Mouse (Mus musculus): Measurements from ENCODE around the gene Mesp1. TPM values are rescaled to one million over a fixed set of nuclear protein-coding genes. Genes with fewer than 3 reads are reported as not detected.

The Mesp1 gene
- polyA plus RNA-seq (2012; ENCODE audit: insufficient read depth, low replicate concordance), result not detected in 2 replicates

GRCm38 (mm10) chr7:79793688-79794087 is at the start of gene Mesp1:
Gene Mesp1, minus strand, starts transcription at chr7:79793788.
- 0 out of 2 replicates have a peak, but pooled peaks cover 4% of the 10 kb centered on the region for H3K9me3 ChIP-seq
- H3K4me1 ChIP-seq, result peaks cover 39% of the 10 kb centered on the region
- TF ChIP-seq GATA1 (IDR thresholded peaks at IDR 0.05; ENCODE audit: borderline replicate concordance, low read length), result no peak
- H3K36me3 ChIP-seq (replicated peaks; ENCODE audit: low read length), result no peaks in the 10 kb centered on the region
- peak within 1 kb of the TSS; percentile 90 for H3K4me3 ChIP-seq (replicated peaks)
- H3K27me3 ChIP-seq (replicated peaks), result peaks cover 92% of the 10 kb centered on the region

GRCm38 (mm10) chr7:79842163-79842562 is 48.6 kb upstream of the Mesp1 start:
- no peak overlapping the region for H3K4me3 ChIP-seq (replicated peaks)
- peaks cover 15% of the 10 kb centered on the region for H3K4me1 ChIP-seq
- peaks cover 83% of the 10 kb centered on the region for H3K27me3 ChIP-seq (replicated peaks)
- TF ChIP-seq GATA1 (IDR thresholded peaks at IDR 0.05; ENCODE audit: borderline replicate concordance, low read length) (no peak), FLI1 (IDR thresholded peaks at IDR 0.05; ENCODE audit: low read length) (no peak)
- no peaks in the 10 kb centered on the region for H3K9me3 ChIP-seq
- H3K36me3 ChIP-seq (replicated peaks; ENCODE audit: low read length), result no peaks in the 10 kb centered on the region

GRCm38 (mm10) chr7:79837247-79837646 is 43.7 kb upstream of the Mesp1 start:
- Histone ChIP-seq H3K9me3 (no peaks in the 10 kb centered on the region), H3K36me3 (replicated peaks; ENCODE audit: low read length) (no peaks in the 10 kb centered on the region), H3K4me1 (no peaks in the 10 kb centered on the region), H3K27me3 (replicated peaks) (peaks cover 72% of the 10 kb centered on the region), H3K4me3 (replicated peaks) (no peak overlapping the region)
- TF ChIP-seq GATA1 (IDR thresholded peaks at IDR 0.05; ENCODE audit: borderline replicate concordance, low read length), result no peak
- TF ChIP-seq FLI1 (IDR thresholded peaks at IDR 0.05; ENCODE audit: low read length), result no peak

- H3K9me3 ChIP-seq, result no peaks in the 10 kb centered on the region
- peaks cover 59% of the 10 kb centered on the region for H3K27me3 ChIP-seq (replicated peaks)
- no peak overlapping the region for H3K4me3 ChIP-seq (replicated peaks)
- no peaks in the 10 kb centered on the region for H3K36me3 ChIP-seq (replicated peaks; ENCODE audit: low read length)
- H3K4me1 ChIP-seq, result no peaks in the 10 kb centered on the region
- TF ChIP-seq FLI1 (IDR thresholded peaks at IDR 0.05; ENCODE audit: low read length) (no peak), GATA1 (IDR thresholded peaks at IDR 0.05; ENCODE audit: borderline replicate concordance, low read length) (no peak)
Measured at GRCm38 (mm10) chr7:79835196-79835595, 41.6 kb upstream of the Mesp1 start.

- Histone ChIP-seq H3K4me3 (replicated peaks) (no peak overlapping the region), H3K36me3 (replicated peaks; ENCODE audit: low read length) (no peaks in the 10 kb centered on the region)
- TF ChIP-seq GATA1 (IDR thresholded peaks at IDR 0.05; ENCODE audit: borderline replicate concordance, low read length), result no peak
- TF ChIP-seq FLI1 (IDR thresholded peaks at IDR 0.05; ENCODE audit: low read length), result no peak
Measured at GRCm38 (mm10) chr7:79832980-79833379, 39.4 kb upstream of the Mesp1 start.

GRCm38 (mm10) chr7:79831585-79831984 is 38.0 kb upstream of the Mesp1 start:
- Histone ChIP-seq H3K36me3 (replicated peaks; ENCODE audit: low read length) (no peaks in the 10 kb centered on the region), H3K9me3 (no peaks in the 10 kb centered on the region), H3K4me3 (replicated peaks) (no peak overlapping the region), H3K4me1 (no peaks in the 10 kb centered on the region), H3K27me3 (replicated peaks) (peaks cover 46% of the 10 kb centered on the region)
- TF ChIP-seq FLI1 (IDR thresholded peaks at IDR 0.05; ENCODE audit: low read length), result no peak
- no peak for TF ChIP-seq GATA1 (IDR thresholded peaks at IDR 0.05; ENCODE audit: borderline replicate concordance, low read length)

More at GRCm38 (mm10) chr7:79832980-79833379, 39.4 kb upstream of the Mesp1 start:
- Histone ChIP-seq H3K9me3 (no peaks in the 10 kb centered on the region), H3K27me3 (replicated peaks) (peaks cover 44% of the 10 kb centered on the region), H3K4me1 (no peaks in the 10 kb centered on the region)

- peaks cover 45% of the 10 kb centered on the region for H3K27me3 ChIP-seq (replicated peaks)
- H3K4me3 ChIP-seq (replicated peaks), result no peak overlapping the region
- no peak for TF ChIP-seq FLI1 (IDR thresholded peaks at IDR 0.05; ENCODE audit: low read length)
- no peak for TF ChIP-seq GATA1 (IDR thresholded peaks at IDR 0.05; ENCODE audit: borderline replicate concordance, low read length)
- H3K4me1 ChIP-seq, result no peaks in the 10 kb centered on the region
- no peaks in the 10 kb centered on the region for H3K36me3 ChIP-seq (replicated peaks; ENCODE audit: low read length)
- no peaks in the 10 kb centered on the region for H3K9me3 ChIP-seq
Measured at GRCm38 (mm10) chr7:79831145-79831544, 37.6 kb upstream of the Mesp1 start.

GRCm38 (mm10) chr7:79828341-79828740 is 34.8 kb upstream of the Mesp1 start:
- Histone ChIP-seq H3K4me3 (replicated peaks) (no peak overlapping the region), H3K36me3 (replicated peaks; ENCODE audit: low read length) (no peaks in the 10 kb centered on the region), H3K4me1 (no peaks in the 10 kb centered on the region), H3K27me3 (replicated peaks) (peaks cover 47% of the 10 kb centered on the region), H3K9me3 (peaks cover 6% of the 10 kb centered on the region; the same call in 1 of the 2 replicates)
- TF ChIP-seq FLI1 (IDR thresholded peaks at IDR 0.05; ENCODE audit: low read length), result no peak
- no peak for TF ChIP-seq GATA1 (IDR thresholded peaks at IDR 0.05; ENCODE audit: borderline replicate concordance, low read length)

GRCm38 (mm10) chr7:79822092-79822695 is 28.6 kb upstream of the Mesp1 start:
- Histone ChIP-seq H3K4me3 (replicated peaks) (no peak overlapping the region), H3K9me3 (peaks cover 6% of the 10 kb centered on the region; the same call in 1 of the 2 replicates), H3K4me1 (peaks cover 26% of the 10 kb centered on the region), H3K36me3 (replicated peaks; ENCODE audit: low read length) (no peaks in the 10 kb centered on the region), H3K27me3 (replicated peaks) (peaks cover 68% of the 10 kb centered on the region)
- TF ChIP-seq GATA1 (IDR thresholded peaks at IDR 0.05; ENCODE audit: borderline replicate concordance, low read length) (no peak), FLI1 (IDR thresholded peaks at IDR 0.05; ENCODE audit: low read length) (no peak)

GRCm38 (mm10) chr7:79819996-79820395 is 26.4 kb upstream of the Mesp1 start:
- Histone ChIP-seq H3K4me3 (replicated peaks) (no peak overlapping the region), H3K27me3 (replicated peaks) (peaks cover 65% of the 10 kb centered on the region), H3K4me1 (peaks cover 26% of the 10 kb centered on the region), H3K9me3 (peaks cover 6% of the 10 kb centered on the region; the same call in 1 of the 2 replicates), H3K36me3 (replicated peaks; ENCODE audit: low read length) (no peaks in the 10 kb centered on the region)
- TF ChIP-seq FLI1 (IDR thresholded peaks at IDR 0.05; ENCODE audit: low read length), result no peak
- no peak for TF ChIP-seq GATA1 (IDR thresholded peaks at IDR 0.05; ENCODE audit: borderline replicate concordance, low read length)
